Mouse (Mus musculus) erythroid progenitor cell, adult 5-6 weeks (primary cell): ENCODE measurements around the gene Pdzph1. TPM values are rescaled to one million over a fixed set of nuclear protein-coding genes. Genes with fewer than 3 reads are reported as not detected.

Experiments used
- ATAC-seq: replicated peaks from 2 replicates; pipeline ENCODE4 v1.8.0; 2016; ENCODE audit warnings: moderate number of reproducible peaks, mild to moderate bottlenecking, moderate TSS enrichment, inconsistent platforms; ENCODE audit not compliant: poor library complexity, low FRiP score, severe bottlenecking
- total RNA-seq, 2 experiments: library from RNA; stranded (forward) in 1 of 2; stranded (reverse) in 1 of 2; fragments of 150-400 nt in 1 of 2; fragments of 186-747, 209-891 nt in 1 of 2; gene quantifications; 2 replicates each; pipeline versions ENCODE4 v1.2.3 to v1.2.4; 2015 to 2017; ENCODE audit warnings: low replicate concordance in 2 of 2

Gene Pdzph1
- total RNA-seq, 2 experiments from 2014 or later = not detected

DNA sequence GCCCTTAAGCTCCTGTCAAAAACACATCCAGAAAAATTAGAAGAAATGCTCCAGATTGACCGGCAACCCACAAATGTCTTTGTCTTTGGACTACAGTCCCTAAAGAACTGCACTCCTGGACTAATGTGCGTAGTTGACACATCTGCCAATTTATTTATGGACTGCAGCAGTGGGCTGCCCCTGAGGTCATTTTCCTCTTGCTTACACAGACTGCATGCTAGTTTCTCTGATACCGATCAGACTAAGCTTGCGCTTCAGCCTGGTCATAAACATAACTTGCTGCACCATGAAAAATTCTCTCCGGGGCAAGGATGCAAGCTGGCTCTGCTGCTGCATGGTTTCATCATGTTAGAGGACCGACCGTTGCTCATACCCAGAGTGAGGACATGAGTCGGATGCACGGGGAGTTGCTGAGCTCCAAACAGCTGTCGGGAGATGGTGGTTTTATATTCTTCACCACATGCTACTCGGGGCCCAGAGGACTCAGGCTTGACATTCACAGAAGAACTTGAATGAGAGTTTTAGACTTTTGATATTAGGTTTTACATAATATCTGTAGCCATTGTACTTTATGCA is 67.2 kb downstream of the Pdzph1 start:
- no peak for ATAC-seq

- no peak for ATAC-seq
Measured at GRCm38 (mm10) chr17:58923316-58923866, 67.8 kb downstream of the Pdzph1 start.

- no peak for ATAC-seq
Measured at GRCm38 (mm10) chr17:58922821-58923220, 68.4 kb downstream of the Pdzph1 start.

DNA sequence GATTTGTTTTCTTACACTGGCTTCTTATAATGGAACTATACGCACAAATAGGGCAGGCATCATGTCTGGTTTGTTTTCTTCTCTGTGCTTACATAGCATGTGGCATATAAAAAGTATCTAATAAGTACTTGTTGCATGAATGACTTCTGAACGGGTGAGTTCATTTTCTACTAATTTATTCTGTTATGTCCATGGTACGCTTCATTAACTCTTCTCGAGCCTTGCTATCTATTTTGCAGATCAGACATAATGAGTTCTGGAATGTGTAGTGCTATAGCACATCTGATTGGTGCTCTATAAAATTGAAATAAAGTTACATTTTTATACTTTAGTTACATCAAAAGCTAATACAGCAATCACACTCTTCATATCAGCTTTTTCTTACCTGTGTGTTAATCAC is 71.2 kb downstream of the Pdzph1 start:
- ATAC-seq = no peak

GRCm38 (mm10) chr17:58919061-58919460 is 72.1 kb downstream of the Pdzph1 start:
- 0 out of 2 replicates have a peak, but pooled peaks have one; percentile 19 for ATAC-seq

GRCm38 (mm10) chr17:58918539-58918938 is 72.6 kb downstream of the Pdzph1 start:
- ATAC-seq = no peak

- no peak for ATAC-seq
Measured at GRCm38 (mm10) chr17:58911564-58911963, 79.6 kb downstream of the Pdzph1 start.

DNA sequence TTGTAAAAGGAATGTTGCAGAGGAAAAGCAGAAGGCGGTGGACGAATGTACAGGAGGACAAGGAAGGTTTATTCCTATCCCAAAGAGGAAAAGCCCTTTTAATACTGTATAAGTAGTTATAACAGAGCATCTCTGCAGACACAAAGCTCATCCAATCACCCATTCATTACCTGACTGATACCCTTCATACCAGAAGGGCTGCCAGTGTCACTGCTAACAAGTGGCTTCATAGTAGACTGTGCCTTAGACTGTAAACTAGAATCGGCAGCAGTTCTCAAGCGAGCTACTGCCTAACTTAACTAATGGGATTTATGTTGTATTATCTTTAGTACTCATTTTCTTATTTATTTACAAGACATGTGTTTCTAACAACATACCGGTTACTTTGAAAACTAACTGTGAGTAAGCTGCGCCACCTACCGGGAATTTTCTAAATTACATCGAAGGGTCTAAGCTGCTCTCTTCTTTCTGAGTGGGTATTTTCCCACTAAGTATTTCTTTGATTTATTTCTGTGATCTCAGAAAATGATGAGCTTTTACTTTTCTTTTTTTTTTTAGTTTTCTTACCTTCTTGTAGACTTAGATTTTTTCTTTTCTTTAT is 82.0 kb downstream of the Pdzph1 start:
- ATAC-seq = no peak

DNA sequence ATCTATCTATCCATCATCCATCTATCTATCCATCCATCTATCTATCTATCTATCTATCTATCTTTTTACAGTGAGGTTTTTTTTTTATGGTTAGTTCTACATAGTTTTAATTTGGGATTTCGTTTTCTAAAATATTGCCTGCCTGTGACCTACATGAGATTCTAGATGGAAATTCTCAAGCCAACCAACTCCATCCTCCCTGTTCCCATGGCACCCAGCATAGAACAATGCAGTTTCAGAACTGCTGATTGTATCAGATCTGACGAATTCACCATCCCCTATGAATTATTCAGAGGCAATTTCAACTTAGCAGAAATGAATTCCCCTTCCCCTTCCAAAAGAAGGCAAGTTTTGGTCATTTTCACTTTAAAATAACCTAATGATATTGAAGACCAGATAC is 85.2 kb downstream of the Pdzph1 start:
- no peak for ATAC-seq

DNA sequence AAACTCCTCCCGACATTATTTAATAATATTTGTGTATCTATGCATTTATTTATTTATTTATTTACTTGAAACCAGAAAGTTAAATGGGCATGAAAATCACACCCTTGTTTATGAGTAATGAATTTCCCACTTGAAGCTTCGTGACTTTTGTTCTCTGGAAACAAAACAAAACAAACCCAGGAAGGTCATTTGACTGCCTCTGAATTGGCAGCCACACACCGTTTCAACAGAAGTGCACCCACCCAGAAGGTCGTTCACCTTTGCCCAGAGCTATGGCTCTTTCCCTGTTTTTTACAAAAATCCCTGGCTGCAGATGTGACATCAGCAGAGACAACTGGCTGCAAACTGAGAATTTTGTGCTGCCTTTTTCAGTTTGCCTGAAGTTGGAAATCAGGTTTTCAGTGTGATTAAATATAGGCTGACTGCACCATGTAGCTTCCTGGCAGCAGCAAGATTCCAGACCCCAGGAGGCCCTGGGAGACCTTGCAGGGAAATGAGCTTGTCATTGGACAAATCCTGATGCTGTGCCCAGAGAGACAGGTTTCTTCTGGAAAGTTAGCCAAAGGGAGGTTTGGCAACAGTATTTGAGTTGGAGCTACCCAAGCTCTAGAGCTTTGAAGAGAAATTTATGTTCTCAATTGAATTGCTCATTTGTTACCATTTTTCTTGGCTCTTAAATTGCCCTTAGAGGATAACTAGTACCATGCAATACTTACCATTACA is 99.5 kb downstream of the Pdzph1 start:
- ATAC-seq = no peak

- ATAC-seq = no peak
Measured at GRCm38 (mm10) chr17:58889905-58890645, 101.1 kb downstream of the Pdzph1 start.

DNA sequence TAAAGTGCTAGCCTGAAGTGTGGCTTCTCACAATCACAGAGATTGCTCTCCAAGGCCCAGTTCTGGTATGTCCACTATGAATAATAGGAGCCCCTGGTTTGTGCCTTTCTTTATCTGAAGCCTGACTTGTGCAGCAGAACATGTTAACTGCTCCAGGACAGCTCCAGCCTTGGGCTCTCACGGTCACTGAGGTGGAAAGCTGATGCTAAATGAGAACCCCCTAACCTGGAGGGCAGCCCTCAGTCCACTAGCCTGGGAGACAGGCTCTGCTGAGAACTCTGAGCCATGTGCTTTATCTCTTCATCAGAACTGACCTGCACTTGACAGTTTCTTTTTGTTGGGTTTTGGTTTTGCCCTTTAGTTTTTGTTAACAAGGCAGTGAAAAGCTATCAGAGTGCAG is 106.8 kb downstream of the Pdzph1 start:
- no peak for ATAC-seq

GRCm38 (mm10) chr17:58873356-58873755 is 117.8 kb downstream of the Pdzph1 start:
- no peak for ATAC-seq

DNA sequence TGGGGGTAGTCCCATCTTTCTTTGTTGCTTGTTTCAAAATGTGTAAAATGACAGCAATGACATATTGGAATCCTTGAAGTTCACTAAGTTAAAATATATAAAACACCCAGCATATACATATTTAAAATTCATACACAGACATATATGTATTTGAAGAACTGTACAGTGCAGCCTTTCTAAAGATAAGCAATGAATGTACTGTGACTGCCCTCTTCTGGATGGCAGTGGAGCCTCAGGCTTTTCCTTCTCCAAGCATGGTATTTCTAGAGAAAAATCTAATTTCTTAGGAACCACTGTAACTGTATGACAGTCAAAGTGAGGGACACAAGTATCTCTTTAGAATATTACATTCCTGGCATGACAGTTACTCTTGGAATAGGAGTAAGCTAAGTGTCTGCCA is 120.4 kb downstream of the Pdzph1 start:
- ATAC-seq = no peak

Other genes starting within 250 kb of the Pdzph1 start
- 1.1 and 6.3 TPM in 2 replicates for gene Nudt12, start 22.0 kb upstream of the Pdzph1 start, total RNA-seq (2015; ENCODE audit: low replicate concordance)
- 0.83 and 3.9 TPM in 2 replicates for gene Nudt12, start 22.0 kb upstream of the Pdzph1 start, total RNA-seq (2017; ENCODE audit: low replicate concordance)